Mouse (Mus musculus) heart, embryonic 13.5 days (tissue): ENCODE data around the gene Auts2. TPM values are rescaled to one million over a fixed set of nuclear protein-coding genes. Genes with fewer than 3 reads are reported as not detected.

ENCODE experiments used
- ATAC-seq: fragments of 200-750 bp; cut with Nextera tagmentation; 2 replicates; pipeline ENCODE4 v1.8.0; 2017; ENCODE audit warnings: moderate TSS enrichment; ENCODE audit not compliant: insufficient number of reproducible peaks, low FRiP score, low TSS enrichment; ENCODE audit errors: extremely low read depth
- H3K27ac ChIP-seq: fragments of 300-500 bp; sonication (generic); replicated peaks from 2 replicates; pipeline ENCODE4 v1.5.1; 2015; ENCODE audit warnings: moderate library complexity, mild to moderate bottlenecking, inconsistent platforms
- H3K27me3 ChIP-seq: fragments of 300-500 bp; sonication (generic); replicated peaks from 2 replicates; pipeline ENCODE4 v1.6.1; 2015; ENCODE audit warnings: mild to moderate bottlenecking, inconsistent platforms
- H3K36me3 ChIP-seq: fragments of 300-500 bp; sonication (generic); 2 replicates; pipeline ENCODE4 v1.6.1; 2015; ENCODE audit warnings: mild to moderate bottlenecking, inconsistent platforms
- H3K4me1 ChIP-seq: fragments of 300-500 bp; sonication (generic); 2 replicates; pipeline ENCODE4 v1.6.1; 2015; ENCODE audit warnings: inconsistent platforms
- H3K4me2 ChIP-seq: fragments of 300-500 bp; sonication (generic); 2 replicates; pipeline ENCODE4 v1.6.1; 2015; ENCODE audit warnings: inconsistent platforms, mild to moderate bottlenecking, moderate library complexity
- H3K4me3 ChIP-seq: fragments of 300-500 bp; sonication (generic); 2 replicates; pipeline ENCODE4 v1.5.1; 2015; ENCODE audit warnings: moderate library complexity, mild to moderate bottlenecking, inconsistent platforms
- H3K9ac ChIP-seq: fragments of 300-500 bp; sonication (generic); 2 replicates; pipeline ENCODE4 v1.6.1; 2015; ENCODE audit warnings: inconsistent platforms, mild to moderate bottlenecking, moderate library complexity
- H3K9me3 ChIP-seq: fragments of 300-500 bp; sonication (generic); 2 replicates; pipeline ENCODE4 v1.6.1; 2016; ENCODE audit warnings: inconsistent platforms
- WGBS: fragments of 180-500 bp; shearing (Covaris S2); methylation state at CpG from one replicate; pipeline ENCODE4 v1.1.7; 2015; ENCODE audit warnings: mixed read lengths; 5-methylcytosine and 5-hydroxymethylcytosine counted together
- polyA plus RNA-seq: library from polyadenylated mRNA; unstranded; fragments of >200 nt; fragmentation: Nextera tagmentation; extraction: Ambion mirVana; gene quantifications from 2 replicates; pipeline ENCODE4 v1.2.1, GENCODE M21; 2015

Gene Auts2
- polyA plus RNA-seq, 1 experiment from 2014 or later: 13.8 TPM

- Histone ChIP-seq H3K4me1 (peaks cover 14% of the 10 kb centered on the region), H3K4me2 (no peak overlapping the region), H3K4me3 (no peak overlapping the region), H3K27ac (no peak overlapping the region), H3K9me3 (peaks cover 5% of the 10 kb centered on the region; the same call in 1 of the 2 replicates), H3K36me3 (peaks cover 9% of the 10 kb centered on the region), H3K9ac (no peak overlapping the region), H3K27me3 (no peaks in the 10 kb centered on the region)
- 55% methylated on average over 8 of the region's 8 CpGs for WGBS
- ATAC-seq: no peak
Observed at GRCm38 (mm10) chr5:131710735-131711473, 832.2 kb downstream of the Auts2 start.

DNA sequence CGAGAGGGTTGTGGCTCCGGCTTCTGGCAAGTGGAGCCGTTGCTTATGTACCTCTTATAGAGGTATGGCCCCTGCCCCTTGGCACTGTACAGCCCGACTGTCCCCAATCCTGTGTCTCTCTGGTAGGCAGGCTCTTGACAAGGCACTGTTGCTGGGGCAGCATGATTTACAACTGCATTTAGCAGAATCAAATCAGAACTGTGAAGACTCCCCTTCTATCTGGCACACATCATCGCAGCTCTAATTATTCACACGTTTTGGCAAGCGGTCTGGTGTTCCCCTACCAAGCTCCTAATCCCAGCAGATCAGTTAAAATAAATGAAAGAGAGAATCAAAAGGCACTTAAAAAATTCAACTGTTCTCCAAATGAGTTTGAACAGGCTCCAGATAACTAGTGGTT lies 835.7 kb downstream of the Auts2 start:
- 79% methylated on average over 7 of the region's 7 CpGs for whole genome bisulfite sequencing
- H3K4me2 ChIP-seq: no peak overlapping the region
- H3K27me3 ChIP-seq: no peaks in the 10 kb centered on the region
- ATAC-seq: no peak
- peaks cover 2% of the 10 kb centered on the region; the same call in 1 of the 2 replicates for H3K9me3 ChIP-seq
- H3K36me3 ChIP-seq: 0 out of 2 replicates have a peak, but pooled peaks cover under 1% of the 10 kb centered on the region
- no peak overlapping the region for H3K9ac ChIP-seq
- H3K27ac ChIP-seq: no peak overlapping the region
- no peak overlapping the region for H3K4me3 ChIP-seq
- H3K4me1 ChIP-seq: peaks cover 14% of the 10 kb centered on the region

- no peak overlapping the region for H3K4me3 ChIP-seq
- WGBS: 75% methylated on average over 6 of the region's 6 CpGs
- no peaks in the 10 kb centered on the region for H3K27me3 ChIP-seq
- H3K9ac ChIP-seq: no peak overlapping the region
- H3K4me2 ChIP-seq: no peak overlapping the region
- H3K36me3 ChIP-seq: no peaks in the 10 kb centered on the region
- no peaks in the 10 kb centered on the region for H3K4me1 ChIP-seq
- no peaks in the 10 kb centered on the region for H3K9me3 ChIP-seq
- ATAC-seq: no peak
- H3K27ac ChIP-seq: no peak overlapping the region
Observed at GRCm38 (mm10) chr5:131703729-131704128, 839.4 kb downstream of the Auts2 start.

- H3K4me2 ChIP-seq: no peak overlapping the region
- H3K27ac ChIP-seq: no peak overlapping the region
- H3K9ac ChIP-seq: no peak overlapping the region
- no peaks in the 10 kb centered on the region for H3K4me1 ChIP-seq
- WGBS: 82% methylated on average over 6 of the region's 6 CpGs
- no peaks in the 10 kb centered on the region for H3K36me3 ChIP-seq
- no peaks in the 10 kb centered on the region for H3K9me3 ChIP-seq
- H3K4me3 ChIP-seq: no peak overlapping the region
- H3K27me3 ChIP-seq: no peaks in the 10 kb centered on the region
- ATAC-seq: no peak
Observed at GRCm38 (mm10) chr5:131702840-131703392, 840.2 kb downstream of the Auts2 start.

DNA sequence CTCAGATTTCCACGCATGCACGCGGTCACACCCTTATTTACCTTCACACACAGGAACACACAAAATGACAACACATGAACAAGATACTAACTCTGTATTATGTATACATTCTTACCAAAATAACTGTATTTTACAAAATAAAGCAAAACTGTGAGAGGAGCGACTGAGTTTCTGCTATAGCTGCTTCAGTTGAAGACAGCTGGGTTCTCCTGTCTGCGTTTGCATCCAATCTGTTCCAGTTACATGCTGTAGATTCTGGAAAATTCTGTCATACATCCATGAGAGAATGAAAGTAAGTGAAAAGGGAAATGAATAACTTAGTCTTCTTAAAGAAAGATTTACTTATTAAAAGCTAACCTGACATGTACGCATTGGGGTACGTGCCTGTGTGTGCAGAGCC lies 844.2 kb downstream of the Auts2 start:
- H3K4me1 ChIP-seq: no peaks in the 10 kb centered on the region
- H3K27me3 ChIP-seq: no peaks in the 10 kb centered on the region
- H3K36me3 ChIP-seq: no peaks in the 10 kb centered on the region
- no peak overlapping the region for H3K27ac ChIP-seq
- 90% methylated on average over 7 of the region's 7 CpGs for WGBS
- no peak for ATAC-seq
- no peak overlapping the region for H3K9ac ChIP-seq
- H3K4me3 ChIP-seq: no peak overlapping the region
- no peak overlapping the region for H3K4me2 ChIP-seq
- H3K9me3 ChIP-seq: no peaks in the 10 kb centered on the region

DNA sequence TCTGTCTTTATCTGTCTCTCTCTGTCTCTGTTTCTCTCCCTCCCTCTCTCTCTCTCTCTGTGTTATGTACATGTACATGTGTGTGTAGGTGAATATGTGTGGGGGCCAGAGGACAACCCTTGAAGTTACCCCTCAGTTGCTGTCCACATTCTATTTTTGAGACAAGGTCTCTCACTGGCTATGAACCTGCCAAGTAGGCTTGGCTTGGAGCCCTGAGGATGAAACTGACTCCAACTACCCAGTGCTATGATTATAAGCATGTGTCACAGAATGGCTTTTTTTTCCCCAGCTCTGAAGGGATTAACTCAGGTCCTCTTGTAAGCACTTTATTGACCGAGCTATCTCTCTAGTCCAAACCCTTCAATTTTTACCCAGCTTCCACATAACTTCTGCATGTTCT lies 852.4 kb downstream of the Auts2 start:
- H3K4me3 ChIP-seq: no peak overlapping the region
- peaks cover 17% of the 10 kb centered on the region for H3K4me1 ChIP-seq
- H3K27me3 ChIP-seq: no peaks in the 10 kb centered on the region
- no peak overlapping the region for H3K4me2 ChIP-seq
- no peak for ATAC-seq
- no peaks in the 10 kb centered on the region for H3K36me3 ChIP-seq
- no peaks in the 10 kb centered on the region for H3K9me3 ChIP-seq
- no peak overlapping the region for H3K9ac ChIP-seq
- 77% methylated on average over 1 of the region's 1 CpGs for WGBS
- no peak overlapping the region for H3K27ac ChIP-seq

DNA sequence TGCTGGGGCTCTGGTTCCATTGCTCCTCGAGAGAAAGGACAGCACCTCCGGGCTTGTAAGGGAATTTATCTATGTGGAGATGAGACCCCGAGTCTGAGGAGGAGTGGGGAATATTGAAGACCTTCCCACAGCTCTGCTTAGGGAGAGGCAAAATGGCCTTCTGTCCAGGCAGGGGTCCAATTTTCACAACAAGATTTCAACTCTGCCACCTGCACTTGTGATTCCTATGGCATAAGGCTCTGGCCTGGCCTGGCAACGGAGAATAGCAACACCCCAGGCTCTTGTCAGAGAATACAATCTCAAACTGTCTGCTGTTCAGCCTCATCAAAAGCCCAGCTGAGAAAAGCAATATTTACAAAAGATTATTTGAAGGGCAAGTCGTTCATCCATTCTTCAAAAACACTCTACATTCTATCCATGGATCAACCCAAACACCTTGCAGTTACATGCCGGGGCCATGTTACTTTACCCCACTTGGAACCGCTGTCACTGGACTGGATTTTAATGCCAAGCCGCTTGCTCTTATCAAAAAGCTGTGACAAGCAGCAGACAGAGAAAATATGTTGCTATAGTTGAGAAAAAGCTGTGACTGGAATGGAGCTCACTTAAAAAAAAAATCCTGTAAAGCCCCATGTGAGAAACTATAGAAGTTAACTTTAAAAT lies 856.1 kb downstream of the Auts2 start:
- no peak overlapping the region for H3K9ac ChIP-seq
- no peak for ATAC-seq
- WGBS: 57% methylated on average over 8 of the region's 8 CpGs

GRCm38 (mm10) chr5:131680127-131680845 lies 862.9 kb downstream of the Auts2 start:
- ATAC-seq: no peak
- H3K36me3 ChIP-seq: no peaks in the 10 kb centered on the region
- no peak overlapping the region for H3K4me3 ChIP-seq
- H3K9ac ChIP-seq: no peak overlapping the region
- no peak overlapping the region for H3K4me2 ChIP-seq
- 72% methylated on average over 12 of the region's 12 CpGs for WGBS
- H3K27me3 ChIP-seq: no peaks in the 10 kb centered on the region
- peaks cover 2% of the 10 kb centered on the region; the same call in 1 of the 2 replicates for H3K4me1 ChIP-seq
- H3K9me3 ChIP-seq: no peaks in the 10 kb centered on the region
- no peak overlapping the region for H3K27ac ChIP-seq

More for the DNA sequence above, 856.1 kb downstream of the Auts2 start:
- Histone ChIP-seq H3K9me3 (no peaks in the 10 kb centered on the region), H3K4me3 (no peak overlapping the region), H3K27me3 (no peaks in the 10 kb centered on the region), H3K4me1 (peaks cover 17% of the 10 kb centered on the region), H3K36me3 (no peaks in the 10 kb centered on the region), H3K27ac (no peak overlapping the region), H3K4me2 (no peak overlapping the region)

GRCm38 (mm10) chr5:131679523-131679922 lies 863.6 kb downstream of the Auts2 start:
- 83% methylated on average over 1 of the region's 1 CpGs for WGBS
- no peak overlapping the region for H3K4me3 ChIP-seq
- no peak for ATAC-seq
- H3K4me2 ChIP-seq: no peak overlapping the region
- H3K36me3 ChIP-seq: no peaks in the 10 kb centered on the region
- H3K27me3 ChIP-seq: no peaks in the 10 kb centered on the region
- H3K9ac ChIP-seq: no peak overlapping the region
- peaks cover 2% of the 10 kb centered on the region; the same call in 1 of the 2 replicates for H3K4me1 ChIP-seq
- no peak overlapping the region for H3K27ac ChIP-seq
- H3K9me3 ChIP-seq: no peaks in the 10 kb centered on the region

- H3K4me1 ChIP-seq: peaks cover 2% of the 10 kb centered on the region; the same call in 1 of the 2 replicates
- no peaks in the 10 kb centered on the region for H3K36me3 ChIP-seq
- no peak for ATAC-seq
- H3K9me3 ChIP-seq: no peaks in the 10 kb centered on the region
- H3K27me3 ChIP-seq: no peaks in the 10 kb centered on the region
- no peak overlapping the region for H3K4me2 ChIP-seq
- H3K9ac ChIP-seq: no peak overlapping the region
- H3K27ac ChIP-seq: no peak overlapping the region
- H3K4me3 ChIP-seq: no peak overlapping the region
- 82% methylated on average over 5 of the region's 5 CpGs for WGBS
Observed at GRCm38 (mm10) chr5:131677518-131677917, 865.6 kb downstream of the Auts2 start.

- 64% methylated on average over 4 of the region's 4 CpGs for WGBS
- no peak overlapping the region for H3K27ac ChIP-seq
- H3K27me3 ChIP-seq: no peaks in the 10 kb centered on the region
- no peaks in the 10 kb centered on the region for H3K36me3 ChIP-seq
- H3K9ac ChIP-seq: no peak overlapping the region
- no peak overlapping the region for H3K4me3 ChIP-seq
- no peak for ATAC-seq
- H3K4me2 ChIP-seq: no peak overlapping the region
- no peaks in the 10 kb centered on the region for H3K4me1 ChIP-seq
- no peaks in the 10 kb centered on the region for H3K9me3 ChIP-seq
Observed at GRCm38 (mm10) chr5:131673696-131674095, 869.4 kb downstream of the Auts2 start.
